Mouse (Mus musculus) midbrain, embryonic 15.5 days (tissue): Measurements from ENCODE around the gene Cd93. TPM values are rescaled to one million over a fixed set of nuclear protein-coding genes. Genes with fewer than 3 reads are reported as not detected.

Experiments
- ATAC-seq: fragments of 200-750 bp; cut with Nextera tagmentation; replicated peaks from 2 replicates; pipeline ENCODE4 v1.8.0; 2017; ENCODE audit warnings: moderate TSS enrichment
- H3K27ac ChIP-seq: fragments of 300-500 bp; sonication (generic); 2 replicates; pipeline ENCODE4 v1.5.1; 2015; ENCODE audit warnings: mild to moderate bottlenecking, inconsistent platforms
- H3K27me3 ChIP-seq: fragments of 300-500 bp; sonication (generic); replicated peaks from 2 replicates; pipeline ENCODE4 v1.6.1; 2015; ENCODE audit warnings: inconsistent platforms
- H3K36me3 ChIP-seq: fragments of 300-500 bp; sonication (generic); replicated peaks from 2 replicates; pipeline ENCODE4 v1.6.1; 2015; ENCODE audit warnings: inconsistent platforms
- H3K4me1 ChIP-seq: fragments of 300-500 bp; sonication (generic); 2 replicates; pipeline ENCODE4 v1.6.1; 2015; ENCODE audit warnings: inconsistent platforms
- H3K4me2 ChIP-seq: fragments of 300-500 bp; sonication (generic); 2 replicates; pipeline ENCODE4 v1.6.1; 2015; ENCODE audit warnings: inconsistent platforms, mild to moderate bottlenecking, moderate library complexity
- H3K4me3 ChIP-seq: fragments of 300-500 bp; sonication (generic); 2 replicates; pipeline ENCODE4 v1.5.1; 2015; ENCODE audit warnings: mild to moderate bottlenecking, inconsistent platforms
- H3K9ac ChIP-seq: fragments of 300-500 bp; sonication (generic); 2 replicates; pipeline ENCODE4 v1.6.1; 2015; ENCODE audit warnings: mild to moderate bottlenecking, inconsistent platforms
- H3K9me3 ChIP-seq: fragments of 300-500 bp; sonication (generic); 2 replicates; pipeline ENCODE4 v1.6.1; 2016; ENCODE audit warnings: inconsistent platforms
- WGBS: fragments of 180-500 bp; shearing (Covaris S2); methylation state at CpG from one replicate; pipeline ENCODE4 v1.1.7; 2015; ENCODE audit warnings: mixed read lengths; 5-methylcytosine and 5-hydroxymethylcytosine counted together
- polyA plus RNA-seq: library from polyadenylated mRNA; unstranded; fragments of >200 nt; fragmentation: Nextera tagmentation; extraction: Ambion mirVana; gene quantifications from 2 replicates; pipeline ENCODE4 v1.2.1, GENCODE M21; 2015

The Cd93 gene
- polyA plus RNA-seq, 1 experiment from 2014 or later: 8.1 TPM

DNA sequence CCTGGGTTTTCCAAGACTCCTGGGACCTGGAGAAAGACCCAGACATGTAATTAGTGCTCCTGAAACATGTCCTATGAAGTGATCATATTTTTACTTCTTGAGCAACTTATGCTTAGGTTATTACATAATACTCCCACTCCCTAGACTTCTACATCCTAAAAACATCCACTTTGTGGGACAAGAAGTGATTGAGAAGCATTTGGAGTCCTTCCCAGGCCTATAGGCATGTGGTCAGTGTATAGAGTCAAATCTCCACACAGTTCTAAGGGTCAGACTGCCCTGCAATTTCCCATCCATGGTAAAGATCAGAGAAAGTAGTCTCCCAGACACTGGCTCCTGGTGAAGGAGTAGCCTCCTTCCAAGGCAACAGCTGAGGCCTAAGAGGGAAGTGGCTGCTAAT is 12.0 kb upstream of the Cd93 start:
- Histone ChIP-seq H3K4me1 (no peaks in the 10 kb centered on the region), H3K9me3 (no peaks in the 10 kb centered on the region), H3K4me3 (no peak overlapping the region), H3K27me3 (no peaks in the 10 kb centered on the region), H3K4me2 (no peak overlapping the region), H3K36me3 (no peaks in the 10 kb centered on the region), H3K9ac (no peak overlapping the region), H3K27ac (no peak overlapping the region)
- no peak for ATAC-seq

DNA sequence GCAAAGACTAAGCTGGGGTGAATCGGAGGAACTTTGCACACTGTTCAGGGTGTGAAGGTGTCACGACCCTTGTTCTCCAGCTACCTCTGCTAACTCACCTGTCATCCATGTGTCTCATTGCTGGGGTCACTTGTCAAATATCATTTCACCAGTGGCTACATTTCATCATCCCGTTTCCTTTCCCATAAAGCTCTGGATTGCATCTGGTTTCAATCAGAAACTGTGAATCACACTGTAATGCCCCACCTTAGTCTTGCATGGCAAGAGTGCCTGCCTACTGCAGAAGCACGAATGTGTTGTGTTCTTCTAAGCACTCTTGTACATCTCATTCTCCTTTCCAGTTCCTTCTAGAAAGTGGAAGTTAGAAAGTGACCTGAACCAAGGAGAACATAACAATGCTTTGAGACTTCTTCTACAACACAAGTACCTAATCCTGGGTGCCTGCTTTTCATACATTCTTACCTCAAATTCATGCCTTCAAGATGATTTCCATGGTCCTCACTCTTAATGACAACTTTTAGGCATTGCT is 10.7 kb upstream of the Cd93 start:
- Histone ChIP-seq H3K4me3 (no peak overlapping the region), H3K4me1 (no peaks in the 10 kb centered on the region), H3K9me3 (no peaks in the 10 kb centered on the region), H3K36me3 (no peaks in the 10 kb centered on the region), H3K4me2 (no peak overlapping the region), H3K27ac (no peak overlapping the region), H3K9ac (no peak overlapping the region), H3K27me3 (no peaks in the 10 kb centered on the region)
- WGBS: 87% methylated on average over 4 of the region's 4 CpGs
- ATAC-seq: no peak

DNA sequence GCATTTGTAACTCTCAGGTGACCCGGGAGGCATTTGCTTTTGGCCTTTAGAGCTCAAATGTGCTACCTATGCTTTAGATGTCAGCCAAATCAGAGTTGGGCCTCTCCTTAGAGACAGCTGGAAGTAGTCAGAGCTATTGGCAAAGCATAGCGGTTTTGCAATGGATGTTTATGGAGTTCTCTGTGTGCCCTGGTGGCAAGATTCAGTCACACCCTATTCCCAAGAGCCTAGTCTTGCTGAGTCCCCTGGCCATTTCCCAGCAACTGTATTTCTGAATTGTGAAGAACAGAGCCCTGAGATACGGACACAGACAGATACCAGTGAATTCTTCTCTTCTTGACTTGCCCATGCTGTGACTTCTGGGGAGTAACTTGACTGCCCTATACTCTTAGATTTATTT is 9.7 kb upstream of the Cd93 start:
- H3K9ac ChIP-seq: no peak overlapping the region
- 92% methylated on average over 3 of the region's 3 CpGs for WGBS
- no peak for ATAC-seq

DNA sequence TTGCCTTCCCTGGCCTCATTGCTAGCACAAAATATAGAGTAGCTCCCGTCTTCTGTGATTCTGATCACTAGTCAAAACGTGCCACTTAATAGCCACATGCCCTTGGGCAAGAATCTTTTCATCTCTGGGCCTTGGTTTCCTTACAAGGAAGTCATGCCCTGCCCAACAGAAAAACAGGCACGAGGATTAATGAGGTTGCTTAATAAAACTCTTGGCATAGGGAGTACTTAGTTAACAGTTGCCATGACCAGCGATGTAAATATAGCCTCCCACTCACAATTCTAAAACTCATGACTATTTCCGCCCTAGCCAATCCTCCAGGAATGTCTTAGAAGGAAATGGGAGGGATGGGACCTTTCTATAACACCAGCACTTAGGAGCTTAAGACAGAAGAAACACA is 8.1 kb upstream of the Cd93 start:
- Histone ChIP-seq H3K27me3 (no peaks in the 10 kb centered on the region), H3K4me2 (no peak overlapping the region), H3K4me1 (no peaks in the 10 kb centered on the region), H3K9me3 (no peaks in the 10 kb centered on the region), H3K9ac (no peak overlapping the region), H3K4me3 (no peak overlapping the region), H3K36me3 (no peaks in the 10 kb centered on the region), H3K27ac (no peak overlapping the region)
- 83% methylated on average over 5 of the region's 5 CpGs for WGBS
- ATAC-seq: no peak

More for the DNA sequence above, 9.7 kb upstream of the Cd93 start:
- Histone ChIP-seq H3K4me2 (no peak overlapping the region), H3K4me1 (no peaks in the 10 kb centered on the region), H3K36me3 (no peaks in the 10 kb centered on the region), H3K27me3 (no peaks in the 10 kb centered on the region), H3K9me3 (no peaks in the 10 kb centered on the region), H3K4me3 (no peak overlapping the region), H3K27ac (no peak overlapping the region)

DNA sequence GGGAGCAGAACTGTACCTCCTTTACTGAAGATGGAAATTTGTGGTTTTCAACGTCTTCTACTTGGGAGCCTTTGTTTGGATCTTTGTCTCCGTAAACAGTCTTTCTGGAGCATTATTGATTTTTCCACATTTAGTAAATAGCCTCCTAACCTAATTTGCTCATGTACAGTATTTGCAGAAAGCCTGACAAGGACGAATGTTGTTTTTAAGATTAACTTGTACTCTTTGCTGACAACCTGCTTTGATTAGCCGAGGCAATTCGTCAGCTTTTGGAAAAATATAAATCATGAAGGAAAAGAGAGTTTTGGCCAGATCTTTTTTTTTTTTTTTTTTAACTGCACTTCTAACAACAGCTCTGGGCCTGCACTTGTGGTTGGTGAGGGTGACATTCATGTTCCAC is 7.3 kb upstream of the Cd93 start:
- Histone ChIP-seq H3K9me3 (no peaks in the 10 kb centered on the region), H3K4me1 (no peaks in the 10 kb centered on the region), H3K27ac (no peak overlapping the region), H3K4me3 (no peak overlapping the region), H3K36me3 (no peaks in the 10 kb centered on the region), H3K27me3 (no peaks in the 10 kb centered on the region), H3K9ac (no peak overlapping the region), H3K4me2 (no peak overlapping the region)
- no peak for ATAC-seq
- WGBS: 82% methylated on average over 5 of the region's 5 CpGs

DNA sequence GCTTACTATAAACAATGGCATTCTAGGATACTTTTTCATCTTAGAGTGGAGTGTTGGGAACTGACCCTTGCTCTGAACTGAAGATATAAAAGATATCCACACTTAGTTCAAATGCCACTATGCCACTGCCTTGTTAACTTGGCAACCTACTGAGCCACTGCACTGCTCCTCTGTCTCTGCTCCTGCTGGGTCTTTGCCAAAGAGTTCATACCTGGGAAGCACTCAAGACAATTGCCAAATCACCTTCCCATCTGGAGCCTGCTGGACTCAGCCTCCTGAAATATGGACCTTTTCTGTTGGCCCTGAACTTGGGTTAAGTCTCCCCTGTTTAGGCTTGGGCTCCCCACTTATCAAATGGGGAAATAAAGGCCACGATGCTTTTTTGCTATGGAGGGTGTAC is 6.3 kb upstream of the Cd93 start:
- Histone ChIP-seq H3K36me3 (no peaks in the 10 kb centered on the region), H3K9ac (no peak overlapping the region), H3K9me3 (no peaks in the 10 kb centered on the region), H3K27ac (no peak overlapping the region), H3K4me3 (no peak overlapping the region), H3K4me1 (no peaks in the 10 kb centered on the region), H3K27me3 (no peaks in the 10 kb centered on the region), H3K4me2 (no peak overlapping the region)
- 88% methylated on average over 1 of the region's 1 CpGs for WGBS
- no peak for ATAC-seq

DNA sequence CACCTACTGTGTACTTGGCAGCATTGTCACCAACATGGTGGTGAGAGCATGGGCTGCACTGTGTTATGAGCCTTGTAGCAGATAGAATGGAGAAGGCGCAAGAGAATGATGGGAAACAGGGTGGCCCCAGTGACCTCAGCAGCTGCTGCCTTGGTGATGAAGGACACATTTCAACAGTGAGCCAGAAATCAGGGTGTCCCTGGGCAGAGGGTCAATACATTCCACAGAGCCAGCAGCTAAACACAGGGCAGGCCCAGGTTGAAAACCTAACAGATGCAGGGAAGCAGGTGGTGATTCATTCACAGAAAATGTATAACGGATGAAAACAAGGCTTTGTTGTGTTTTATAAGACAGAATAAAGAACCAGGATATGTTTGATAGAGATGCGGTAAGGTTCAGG is 3.1 kb upstream of the Cd93 start:
- Histone ChIP-seq H3K4me1 (no peaks in the 10 kb centered on the region), H3K27ac (no peak overlapping the region), H3K9me3 (no peaks in the 10 kb centered on the region), H3K36me3 (no peaks in the 10 kb centered on the region), H3K4me3 (no peak overlapping the region), H3K4me2 (no peak overlapping the region), H3K9ac (no peak overlapping the region), H3K27me3 (no peaks in the 10 kb centered on the region; the same call in 1 of the 2 replicates)
- ATAC-seq: no peak
- WGBS: 77% methylated on average over 3 of the region's 3 CpGs

DNA sequence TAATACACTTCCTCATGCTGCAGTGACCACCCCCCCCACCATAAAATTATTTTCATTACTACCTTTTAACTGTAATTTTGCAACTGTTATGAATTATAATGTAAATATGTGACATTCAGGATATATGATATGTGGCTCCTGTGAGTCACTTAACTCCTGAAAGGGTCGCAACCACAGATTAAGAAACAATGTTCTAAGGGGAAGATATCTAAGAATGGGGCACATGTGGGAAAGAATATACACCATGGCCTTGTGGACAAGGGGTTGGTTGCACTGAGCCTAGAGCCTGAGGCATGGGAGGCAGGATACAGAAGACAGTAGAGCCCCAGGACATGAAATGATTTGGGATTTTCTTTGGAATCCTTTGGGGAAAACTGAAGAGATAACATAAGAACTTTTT is 2.3 kb upstream of the Cd93 start:
- no peaks in the 10 kb centered on the region for H3K4me1 ChIP-seq
- no peak overlapping the region for H3K4me2 ChIP-seq
- H3K9ac ChIP-seq: no peak overlapping the region
- H3K4me3 ChIP-seq: no peak overlapping the region
- no peak overlapping the region for H3K27ac ChIP-seq
- H3K9me3 ChIP-seq: no peaks in the 10 kb centered on the region
- 96% methylated on average over 1 of the region's 1 CpGs for WGBS
- no peak for ATAC-seq
- no peaks in the 10 kb centered on the region; the same call in 1 of the 2 replicates for H3K27me3 ChIP-seq
- no peaks in the 10 kb centered on the region for H3K36me3 ChIP-seq

DNA sequence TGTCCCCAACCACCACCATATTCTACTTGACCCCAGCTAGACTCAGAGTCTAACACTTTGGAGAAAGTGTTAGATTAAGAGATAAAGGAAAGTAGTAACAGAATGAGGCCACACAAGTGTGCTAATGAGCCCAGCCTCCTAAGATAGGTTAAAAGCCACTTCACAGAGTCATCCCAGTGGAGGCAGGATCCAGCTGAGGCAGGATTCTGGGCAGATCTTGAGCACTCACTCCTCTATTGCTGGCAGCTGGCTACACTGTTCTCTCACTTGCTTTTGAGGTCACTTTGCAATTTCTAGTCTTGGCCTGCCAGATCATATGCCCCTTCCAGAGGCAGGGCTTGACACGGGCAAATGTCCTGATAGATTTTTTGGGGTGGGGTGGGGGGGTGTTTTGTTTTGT is 1.1 kb upstream of the Cd93 start:
- Histone ChIP-seq H3K9me3 (no peaks in the 10 kb centered on the region), H3K9ac (no peak overlapping the region), H3K27ac (no peak overlapping the region), H3K4me2 (no peak overlapping the region), H3K36me3 (no peaks in the 10 kb centered on the region), H3K4me1 (no peaks in the 10 kb centered on the region), H3K27me3 (no peaks in the 10 kb centered on the region; the same call in 1 of the 2 replicates), H3K4me3 (no peak overlapping the region)
- ATAC-seq: no peak
- WGBS: 80% methylated on average over 1 of the region's 1 CpGs

DNA sequence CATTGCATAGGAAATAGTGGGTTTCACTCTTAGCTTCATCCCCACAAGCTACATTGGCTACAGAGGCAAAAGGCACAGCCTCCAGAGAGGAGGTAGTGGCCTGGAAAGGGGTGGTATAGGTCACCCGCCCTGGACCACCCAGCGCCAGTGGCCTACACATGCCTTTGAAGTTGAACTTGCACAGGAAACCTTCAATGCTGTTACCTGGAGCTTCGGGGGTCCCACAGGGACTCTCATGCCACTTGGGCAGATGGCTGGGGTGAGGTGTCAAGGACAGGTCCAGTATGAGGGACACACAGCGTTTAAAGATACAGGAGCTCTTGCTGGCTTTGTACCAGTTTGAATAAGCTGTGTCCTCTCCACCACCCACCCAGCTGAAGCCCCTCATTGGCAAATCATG is 653 bp downstream of the Cd93 start:
- H3K36me3 ChIP-seq: no peaks in the 10 kb centered on the region
- H3K4me3 ChIP-seq: no peak overlapping the region
- no peaks in the 10 kb centered on the region for H3K4me1 ChIP-seq
- H3K27me3 ChIP-seq: no peaks in the 10 kb centered on the region; the same call in 1 of the 2 replicates
- ATAC-seq: no peak
- H3K27ac ChIP-seq: 0 out of 2 replicates have a peak overlapping the region, but pooled peaks have one; percentile 14
- H3K9me3 ChIP-seq: no peaks in the 10 kb centered on the region
- no peak overlapping the region for H3K9ac ChIP-seq
- 92% methylated on average over 4 of the region's 4 CpGs for WGBS
- no peak overlapping the region for H3K4me2 ChIP-seq

DNA sequence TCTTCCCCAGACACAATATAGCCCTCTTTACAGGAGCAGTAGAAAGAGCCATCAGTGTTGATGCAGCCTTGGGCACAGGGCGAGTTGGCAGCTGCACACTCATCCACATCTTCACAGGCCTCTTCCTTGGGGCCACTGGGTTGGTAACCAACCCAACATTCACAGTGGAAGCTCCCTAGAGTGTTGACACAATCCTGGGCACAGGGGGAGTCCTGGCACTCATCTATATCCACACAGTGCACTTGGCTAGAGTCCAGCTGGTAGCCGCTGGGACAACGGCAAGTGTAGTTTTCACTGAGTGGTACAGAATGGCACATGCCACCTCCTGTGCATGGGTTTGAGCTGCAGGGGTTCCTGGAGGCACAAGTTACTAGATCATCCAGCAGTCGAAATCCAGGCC is 1.2 kb downstream of the Cd93 start:
- Histone ChIP-seq H3K4me1 (no peaks in the 10 kb centered on the region), H3K27me3 (no peaks in the 10 kb centered on the region; the same call in 1 of the 2 replicates), H3K4me3 (no peak overlapping the region), H3K9ac (no peak overlapping the region), H3K36me3 (no peaks in the 10 kb centered on the region), H3K27ac (no peak overlapping the region), H3K9me3 (no peaks in the 10 kb centered on the region), H3K4me2 (no peak overlapping the region)
- WGBS: 79% methylated on average over 4 of the region's 4 CpGs
- no peak for ATAC-seq

DNA sequence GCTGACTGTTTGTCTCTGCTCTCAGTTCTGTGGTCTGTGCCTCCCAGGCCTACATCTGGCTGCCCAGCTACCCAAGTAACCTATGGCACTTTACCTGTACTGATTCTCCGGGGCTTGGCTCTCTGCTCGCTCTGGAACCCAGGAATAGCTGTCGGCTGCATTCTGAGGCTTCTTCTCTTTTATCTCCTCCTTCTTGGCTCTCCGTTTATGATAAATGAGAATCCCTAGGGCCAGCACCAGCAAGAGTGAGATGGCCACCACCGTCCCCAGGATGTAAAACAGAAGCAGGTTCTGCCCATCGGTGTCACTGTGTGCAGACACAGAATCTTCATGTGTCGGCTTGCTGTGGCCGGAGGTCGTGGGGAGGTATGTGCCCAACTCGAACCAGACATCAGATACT is 1.9 kb downstream of the Cd93 start:
- no peak overlapping the region for H3K27ac ChIP-seq
- H3K4me1 ChIP-seq: no peaks in the 10 kb centered on the region
- no peaks in the 10 kb centered on the region; the same call in 1 of the 2 replicates for H3K27me3 ChIP-seq
- no peak overlapping the region for H3K4me3 ChIP-seq
- H3K4me2 ChIP-seq: no peak overlapping the region
- no peak for ATAC-seq
- 91% methylated on average over 10 of the region's 10 CpGs for WGBS
- no peak overlapping the region for H3K9ac ChIP-seq
- H3K36me3 ChIP-seq: no peaks in the 10 kb centered on the region
- H3K9me3 ChIP-seq: no peaks in the 10 kb centered on the region

DNA sequence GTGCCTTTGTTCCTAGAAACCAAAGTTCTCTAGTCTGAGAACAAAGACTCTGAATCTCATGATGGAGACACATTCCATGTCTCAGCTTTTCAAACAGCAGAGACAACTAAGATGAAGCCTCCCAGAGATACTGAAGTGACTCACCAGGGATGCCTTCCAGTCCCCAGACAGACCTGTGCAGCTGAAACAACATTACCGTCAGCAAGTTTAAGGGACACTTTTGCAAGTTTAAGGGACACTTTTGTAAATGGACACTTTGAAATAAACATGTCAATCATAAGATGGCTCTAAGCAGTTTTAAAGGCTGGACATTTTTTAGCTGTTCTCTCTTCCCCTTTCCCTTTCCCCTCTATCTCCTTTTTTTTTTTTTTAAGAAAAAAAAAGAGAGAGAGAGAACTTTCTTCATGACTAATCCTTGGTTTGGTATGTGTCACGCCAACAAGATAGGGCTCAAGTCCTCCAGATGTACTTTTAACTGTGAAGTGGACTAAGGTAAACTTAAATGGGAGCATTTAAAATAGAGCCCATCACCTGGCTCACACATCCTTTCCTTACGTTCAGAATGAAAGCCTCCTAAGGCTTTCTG is 3.6 kb downstream of the Cd93 start:
- Histone ChIP-seq H3K36me3 (no peaks in the 10 kb centered on the region), H3K4me1 (no peaks in the 10 kb centered on the region), H3K27ac (no peak overlapping the region), H3K4me2 (no peak overlapping the region), H3K27me3 (no peaks in the 10 kb centered on the region; the same call in 1 of the 2 replicates), H3K9ac (no peak overlapping the region), H3K4me3 (no peak overlapping the region), H3K9me3 (no peaks in the 10 kb centered on the region)
- ATAC-seq: no peak
- 75% methylated on average over 3 of the region's 3 CpGs for WGBS
